ENCODE assay signal across 22 mouse cellular contexts in genomic region chr11:61031658-61032445, GRCm38 (mm10). TPM values are rescaled to one million over a fixed set of nuclear protein-coding genes. Genes with fewer than 3 reads are reported as not detected.
DNase-seq lines count a peak whose midpoint lies in the region; ATAC-seq and TF ChIP-seq lines count a peak whose summit lies in the region.
"Had no signal": no experiment of that assay in that cellular context is flagged by ENCODE, and none has a peak within 500 bp of the region (broad histone marks: within the 10 kb centered on the region; RNA-seq: fewer than 3 reads in every experiment).

No protein-coding gene starts in this region.

- H3K9me3 ChIP-seq in MEL (replicated peaks; ENCODE audit: insufficient read depth, low read length): no peaks in the 10 kb centered on the region
- no peaks in the 10 kb centered on the region for H3K9me3 ChIP-seq in liver, embryonic 12.5 days (replicated peaks)
- H3K9me3 ChIP-seq: embryonic facial prominence, embryonic 10.5 days; forebrain, embryonic 13.5 days; G1E; heart, embryonic 15.5 days; hindbrain, embryonic 10.5 days; intestine, embryonic 15.5 days had no signal

- no peak for TF ChIP-seq CTCF in cerebellum, adult 2 months (IDR thresholded peaks at IDR 0.05; ENCODE audit: borderline replicate concordance, insufficient read depth, low read depth, low read length)
- TF ChIP-seq CTCF in MEL (IDR thresholded peaks at IDR 0.05 in 2 of 3, conservative IDR thresholded peaks at IDR 0.05 in 1 of 3; ENCODE audit: control insufficient read depth in 1 of 3, insufficient read depth in 1 of 3, low read depth in 2 of 3, low read length in 3 of 3, poor library complexity in 1 of 3, severe bottlenecking in 1 of 3): no peak

- peak overlapping the region; percentile 87 for H3K27ac ChIP-seq in cerebellum, adult 2 months (ENCODE audit: insufficient read depth, low read length)
- no peak overlapping the region for H3K27ac ChIP-seq in MEL (ENCODE audit: control insufficient read depth, low read depth, low read length)
- no peak overlapping the region for H3K27ac ChIP-seq in liver, embryonic 12.5 days
- H3K27ac ChIP-seq: embryonic facial prominence, embryonic 10.5 days; forebrain, embryonic 13.5 days; heart, embryonic 15.5 days; hindbrain, embryonic 10.5 days; hindbrain, embryonic 14.5 days; intestine, embryonic 15.5 days had no signal

- peaks cover 58% of the 10 kb centered on the region for H3K4me1 ChIP-seq in cerebellum, adult 2 months (ENCODE audit: control insufficient read depth, insufficient read depth, low read length)
- no peaks in the 10 kb centered on the region for H3K4me1 ChIP-seq in MEL (ENCODE audit: control insufficient read depth in 1 of 2, insufficient read depth in 2 of 2, low read length in 2 of 2)
- no peaks in the 10 kb centered on the region for H3K4me1 ChIP-seq in liver, embryonic 12.5 days

- ATAC-seq in cerebellum, adult (ENCODE audit: insufficient number of reproducible peaks, low FRiP score, low TSS enrichment): no peak
- ATAC-seq in liver, embryonic 12.5 days: no peak
- ATAC-seq: forebrain, embryonic 13.5 days; forebrain, postnatal 0 days; intestine, embryonic 15.5 days had no signal

- no peak for TF ChIP-seq EP300 in MEL (IDR thresholded peaks at IDR 0.05; ENCODE audit: low read depth in 1 of 2, low read length in 2 of 2)

- H3K36me3 ChIP-seq in MEL (ENCODE audit: control insufficient read depth in 1 of 2, insufficient read depth in 2 of 2, low read length in 2 of 2): no peaks in the 10 kb centered on the region
- no peaks in the 10 kb centered on the region for H3K36me3 ChIP-seq in liver, embryonic 12.5 days
- H3K36me3 ChIP-seq: embryonic facial prominence, embryonic 10.5 days; G1E; heart, embryonic 15.5 days; hindbrain, embryonic 10.5 days; intestine, embryonic 15.5 days had no signal

- TF ChIP-seq RAD21 in MEL (IDR thresholded peaks at IDR 0.05; ENCODE audit: low read depth, low read length): no peak

- no peak overlapping the region for H3K4me3 ChIP-seq in cerebellum, adult 2 months (replicated peaks; ENCODE audit: insufficient read depth, low read depth, low read length)
- H3K4me3 ChIP-seq in MEL (ENCODE audit: control insufficient read depth in 1 of 2, insufficient read depth in 1 of 2, low read depth in 2 of 2, low read length in 2 of 2): no peak overlapping the region
- H3K4me3 ChIP-seq in liver, embryonic 12.5 days: no peak overlapping the region
- H3K4me3 ChIP-seq: embryonic facial prominence, embryonic 10.5 days; forebrain, embryonic 13.5 days; heart, embryonic 15.5 days; hindbrain, embryonic 10.5 days; intestine, embryonic 15.5 days had no signal

- no peak overlapping the region for H3K9ac ChIP-seq in MEL (ENCODE audit: control insufficient read depth, low read depth, low read length, poor library complexity, severe bottlenecking)
- no peak overlapping the region for H3K9ac ChIP-seq in liver, embryonic 12.5 days
- H3K9ac ChIP-seq: forebrain, embryonic 13.5 days; forebrain, postnatal 0 days; heart, embryonic 15.5 days; hindbrain, embryonic 14.5 days; intestine, embryonic 15.5 days had no signal

- no peaks in the 10 kb centered on the region for H3K79me2 ChIP-seq in MEL (ENCODE audit: control insufficient read depth, insufficient read depth, low read length, poor library complexity)

- TF ChIP-seq POLR2A in cerebellum, adult 2 months (IDR thresholded peaks at IDR 0.05; ENCODE audit: borderline replicate concordance, insufficient read depth, low read length): no peak
- no peak for TF ChIP-seq POLR2A in MEL (IDR thresholded peaks at IDR 0.05; ENCODE audit: control insufficient read depth in 1 of 2, insufficient read depth in 1 of 2, low read depth in 1 of 2, low read length in 2 of 2, poor library complexity in 1 of 2)

- 23% methylated on average over 5 of the region's 5 CpGs for WGBS in cerebellum, adult 2 months
- WGBS in liver, embryonic 12.5 days (ENCODE audit: insufficient replicate concordance): 59% methylated on average over 5 of the region's 5 CpGs

- no peaks in the 10 kb centered on the region for H3K27me3 ChIP-seq in cerebellum, adult 2 months (ENCODE audit: control insufficient read depth, insufficient read depth, low read length)
- H3K27me3 ChIP-seq in MEL (ENCODE audit: control insufficient read depth in 1 of 2, insufficient read depth in 2 of 2, low read length in 2 of 2): peaks cover 2 to 4% of the 10 kb centered on the region in 2 experiments
- peaks cover 11% of the 10 kb centered on the region; the same call in 1 of the 2 replicates for H3K27me3 ChIP-seq in liver, embryonic 12.5 days (replicated peaks)
- H3K27me3 ChIP-seq: heart, embryonic 15.5 days; intestine, embryonic 15.5 days had no signal

- peak; percentile 56 to 67 for DNase-seq in cerebellum, adult 2 months
- peak; percentile 38 for DNase-seq in 416B (ENCODE audit: low read depth)
- DNase-seq in MEL (ENCODE audit: low read depth, low spot score): peak; percentile 45
- peak; percentile 63 for DNase-seq in cerebellum, adult 9-11 months
- DNase-seq in adrenal gland, adult 8-10 months: no peak
- DNase-seq: adrenal gland, adult 2 months; adrenal gland, postnatal 36 days; forebrain, postnatal 0 days; gastrocnemius, postnatal 36 days; heart, adult 18-20 months; heart, postnatal 14 days; kidney, adult 18-20 months had no signal

- no peak overlapping the region for H3K4me2 ChIP-seq in liver, embryonic 12.5 days
- H3K4me2 ChIP-seq: forebrain, embryonic 13.5 days; heart, embryonic 11.5 days; heart, embryonic 15.5 days; hindbrain, embryonic 14.5 days; intestine, embryonic 15.5 days had no signal

TF ChIP-seq in MEL, 35 proteins besides CTCF, POLR2A, EP300 and RAD21:
- TF ChIP-seq TAL1 (IDR thresholded peaks at IDR 0.05; ENCODE audit: low read length) (no peak), CHD1 (IDR thresholded peaks at IDR 0.05; ENCODE audit: low read depth, low read length) (no peak), SMC3 (IDR thresholded peaks at IDR 0.05; ENCODE audit: low read depth, low read length) (no peak), JUND (IDR thresholded peaks at IDR 0.05; ENCODE audit: low read depth, low read length) (no peak), MEF2A (IDR thresholded peaks at IDR 0.05; ENCODE audit: extremely low read depth, insufficient replicate concordance, low read depth, low read length, poor library complexity, severe bottlenecking) (no peak), NRF1 (IDR thresholded peaks at IDR 0.05; ENCODE audit: insufficient read depth, low read depth, low read length, poor library complexity, severe bottlenecking) (no peak)

RNA-seq across cellular contexts. Expression of gene Kcnj12, which starts 9.5 kb away (rescaled TPM):
- 80.1 and 87.2 TPM in 2 replicates for polyA plus RNA-seq in cerebellum, adult 2 months (2012; rRNA removed)
- total RNA-seq in MEL (2012; rRNA removed): not detected in 2 replicates
- polyA plus RNA-seq in MEL (2012; ENCODE audit: insufficient read depth in 1 of 2, insufficient read length in 2 of 2, low read depth in 1 of 2, low replicate concordance in 2 of 2, missing spikeins in 1 of 2): not detected
- 1 to 10 TPM; 2.4 to 3.6 (median 2.7) TPM for total RNA-seq in adrenal gland, adult 8-10 months (2022)
- polyA plus RNA-seq in liver, embryonic 12.5 days (2016; fragmentation: Nextera tagmentation; extraction: Ambion mirVana): 0.07 TPM in 1 of 2 replicates, not detected in the other
- total RNA-seq: G1E had no signal
- polyA plus RNA-seq: G1E had no signal

Comparison
In these comparisons a context has a peak if more than half of its experiments do, and no peak if none do; other contexts are left out.
1. RNA of gene Kcnj12, which starts 9.5 kb away (polyA plus RNA-seq): 80.1 to 87.2 TPM in cerebellum, adult 2 months; 0.07 TPM in liver, embryonic 12.5 days and not detected in MEL; every median in the first group is over 10 times any median in the second.